Mouse (Mus musculus): ENCODE results near the gene Pank1.

Pank1 gene

GRCm38 (mm10) chr19:34879624-34880023 is 369 bp upstream of the Pank1 start:
- no peak for DNase-seq (ENCODE audit: low spot score)

- peak; percentile 26 for DNase-seq (ENCODE audit: low spot score)
These were observed 1.2 kb downstream of the Pank1 start for GRCm38 (mm10) chr19:34877898-34878602.

GRCm38 (mm10) chr19:34876676-34877075 is 2.6 kb downstream of the Pank1 start:
- no peak for DNase-seq (ENCODE audit: low spot score)

GRCm38 (mm10) chr19:34869375-34869774 is 9.9 kb downstream of the Pank1 start:
- DNase-seq (ENCODE audit: low spot score): no peak

- DNase-seq (ENCODE audit: low spot score): no peak
These were observed 11.0 kb downstream of the Pank1 start for GRCm38 (mm10) chr19:34868093-34868741.

GRCm38 (mm10) chr19:34863737-34864136 is 15.5 kb downstream of the Pank1 start:
- no peak for DNase-seq (ENCODE audit: low spot score)

GRCm38 (mm10) chr19:34856021-34856651 is 23.1 kb downstream of the Pank1 start:
- DNase-seq (ENCODE audit: low spot score): no peak

GRCm38 (mm10) chr19:34851161-34851560 is 28.1 kb downstream of the Pank1 start:
- DNase-seq (ENCODE audit: low spot score): no peak

- no peak for DNase-seq (ENCODE audit: low spot score)
These were observed 29.8 kb downstream of the Pank1 start for GRCm38 (mm10) chr19:34849426-34849825.

GRCm38 (mm10) chr19:34848164-34848563 is 31.1 kb downstream of the Pank1 start:
- no peak for DNase-seq (ENCODE audit: low spot score)

- DNase-seq (ENCODE audit: low spot score): no peak
These were observed 32.2 kb downstream of the Pank1 start for GRCm38 (mm10) chr19:34847103-34847502.

GRCm38 (mm10) chr19:34846508-34847038 is 32.7 kb downstream of the Pank1 start:
- no peak for DNase-seq (ENCODE audit: low spot score)

GRCm38 (mm10) chr19:34846005-34846404 is 33.2 kb downstream of the Pank1 start:
- no peak for DNase-seq (ENCODE audit: low spot score)

- no peak for DNase-seq (ENCODE audit: low spot score)
These were observed 33.9 kb downstream of the Pank1 start for GRCm38 (mm10) chr19:34845331-34845730.

- DNase-seq (ENCODE audit: low spot score): no peak
These were observed 34.5 kb downstream of the Pank1 start for GRCm38 (mm10) chr19:34844760-34845159.

GRCm38 (mm10) chr19:34844047-34844446 is 35.2 kb downstream of the Pank1 start:
- DNase-seq (ENCODE audit: low spot score): no peak

GRCm38 (mm10) chr19:34841719-34842506 is 37.3 kb downstream of the Pank1 start:
- no peak for DNase-seq (ENCODE audit: low spot score)

- DNase-seq (ENCODE audit: low spot score): no peak
These were observed 40.6 kb downstream of the Pank1 start for GRCm38 (mm10) chr19:34838624-34839023.

- no peak for DNase-seq (ENCODE audit: low spot score)
These were observed 47.6 kb downstream of the Pank1 start for GRCm38 (mm10) chr19:34831702-34832101.

- no peak for DNase-seq (ENCODE audit: low spot score)
These were observed 51.2 kb downstream of the Pank1 start for GRCm38 (mm10) chr19:34827916-34828635.

GRCm38 (mm10) chr19:34827444-34827843 is 51.8 kb downstream of the Pank1 start:
- DNase-seq (ENCODE audit: low spot score): no peak

Measured in urinary bladder, postnatal 10 days (tissue).